Mouse (Mus musculus) megakaryocyte, embryonic 14.5 days (primary cell): Measurements from ENCODE around the gene Slc25a13.

Source experiments
- FLI1 ChIP-seq: IDR thresholded peaks from 2 replicates; pipeline ENCODE4 v1.6.1; 2012; ENCODE audit warnings: low read length, inconsistent platforms, mixed read lengths
- GATA1 ChIP-seq: IDR thresholded peaks from 3 replicates; pipeline ENCODE4 v1.6.1; 2012; ENCODE audit warnings: mixed read lengths, low read length, inconsistent platforms, borderline replicate concordance

DNA sequence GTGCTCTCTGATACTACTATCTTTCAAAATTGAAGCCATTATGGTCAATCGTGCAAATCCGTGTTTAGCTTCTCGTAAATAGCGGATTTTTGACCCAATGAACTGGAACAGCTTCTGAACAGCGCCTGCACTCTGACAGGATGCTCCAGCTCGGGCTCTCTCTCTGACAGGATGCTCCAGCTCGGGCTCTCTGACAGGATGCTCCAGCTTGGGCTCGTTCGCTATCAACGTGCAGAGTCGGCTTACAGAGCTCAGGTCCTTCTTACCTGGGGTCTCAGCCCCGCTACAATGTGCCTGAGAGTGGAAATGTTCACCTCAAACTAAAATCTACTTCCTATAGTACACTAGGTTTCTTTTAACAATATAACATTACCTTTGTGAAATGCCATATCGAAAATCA, 71.6 kb downstream of the Slc25a13 start:
- TF ChIP-seq GATA1 (no peak), FLI1 (no peak)
